Mouse (Mus musculus): Measurements from ENCODE around the gene Ppp4r1.

GRCm38 (mm10) chr17:65886571-65886970, 104.2 kb downstream of the Ppp4r1 start:
- TF ChIP-seq GATA1 (IDR thresholded peaks at IDR 0.05; ENCODE audit: borderline replicate concordance, low read length): no peak
- no peak for TF ChIP-seq FLI1 (IDR thresholded peaks at IDR 0.05; ENCODE audit: low read length)

Measured in megakaryocyte, embryonic 14.5 days (primary cell).